Mouse (Mus musculus) v-Abl transformed pro-B cells (cell line): ENCODE measurements at regions not wholly inside any gene's neighbourhood (a gene's known extent, or its start where the extent isn't known, plus 50 kb on each side); places are given as distances from the start of the nearest gene placed in this dataset.
"Not testable (repeated sequence)": the region's sequence is repeated elsewhere in the genome, so short reads cannot be mapped to it uniquely, and the experiment has no call there.

Experiments used
- in situ Hi-C, 2 experiments: fragments of 400-800 bp; cut with MboI; formaldehyde crosslinking; loops; one replicate each; pipeline ENCODE4 v1.15.1; 2025; ENCODE audit not compliant: unreplicated experiment in 2 of 2

- in situ Hi-C loops: no loop called here
Measured at GRCm38 (mm10) chr15:16909396-16909795, 180.8 kb downstream of the Cdh9 start.

DNA sequence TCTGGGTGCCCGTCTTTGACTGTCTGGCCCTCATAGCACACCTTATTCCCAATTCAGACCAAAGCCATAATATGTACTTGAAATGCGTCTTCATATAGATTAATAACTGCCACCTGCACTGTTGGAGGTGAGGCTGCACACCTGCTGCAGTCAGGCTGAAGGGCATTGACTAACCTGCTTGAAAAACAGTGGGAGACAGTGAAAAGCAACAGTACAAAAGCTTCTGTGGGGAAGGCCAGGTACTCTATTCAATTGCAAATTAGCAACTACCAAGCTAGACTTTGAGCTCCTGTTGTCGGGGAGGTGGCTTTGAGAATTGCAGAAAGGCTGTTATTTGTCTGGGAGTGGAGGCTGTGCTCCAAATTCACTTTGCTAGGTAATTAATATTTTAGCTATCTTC lies 181.4 kb downstream of the Cdh9 start:
- in situ Hi-C loops: not testable (repeated sequence)

DNA sequence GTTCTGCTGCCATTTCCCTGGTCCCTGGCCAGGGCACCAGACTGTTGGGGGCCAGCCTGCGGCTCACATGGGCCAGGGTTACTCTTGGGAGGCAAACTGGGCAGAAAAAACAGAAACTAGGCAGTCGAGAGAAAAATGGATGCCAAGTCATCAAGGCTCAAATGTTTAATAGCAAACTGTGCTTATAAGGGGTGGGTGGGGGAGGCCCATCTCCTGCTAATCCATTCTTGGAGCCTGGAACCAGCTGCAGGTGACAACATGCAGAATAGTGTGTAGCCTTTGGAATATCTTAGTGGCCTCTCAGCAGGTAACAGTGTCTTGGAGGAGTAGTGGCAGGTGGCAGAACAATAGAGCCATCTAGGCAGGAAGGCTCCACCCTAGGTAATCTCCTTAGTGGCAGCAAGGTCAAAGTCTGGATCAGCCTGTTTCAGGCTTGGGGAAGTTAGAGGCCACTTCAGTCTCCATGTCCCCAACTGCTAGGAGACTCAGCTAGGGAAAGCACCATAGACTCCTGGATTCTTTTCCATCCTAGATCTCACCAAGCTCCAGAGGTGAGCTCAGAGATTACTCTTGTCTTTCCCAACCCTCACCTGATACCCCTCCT lies 186.5 kb downstream of the Cdh9 start:
- in situ Hi-C loops: no loop called here

GRCm38 (mm10) chr15:16923246-16923645 lies 194.7 kb downstream of the Cdh9 start:
- in situ Hi-C loops: no loop called here

DNA sequence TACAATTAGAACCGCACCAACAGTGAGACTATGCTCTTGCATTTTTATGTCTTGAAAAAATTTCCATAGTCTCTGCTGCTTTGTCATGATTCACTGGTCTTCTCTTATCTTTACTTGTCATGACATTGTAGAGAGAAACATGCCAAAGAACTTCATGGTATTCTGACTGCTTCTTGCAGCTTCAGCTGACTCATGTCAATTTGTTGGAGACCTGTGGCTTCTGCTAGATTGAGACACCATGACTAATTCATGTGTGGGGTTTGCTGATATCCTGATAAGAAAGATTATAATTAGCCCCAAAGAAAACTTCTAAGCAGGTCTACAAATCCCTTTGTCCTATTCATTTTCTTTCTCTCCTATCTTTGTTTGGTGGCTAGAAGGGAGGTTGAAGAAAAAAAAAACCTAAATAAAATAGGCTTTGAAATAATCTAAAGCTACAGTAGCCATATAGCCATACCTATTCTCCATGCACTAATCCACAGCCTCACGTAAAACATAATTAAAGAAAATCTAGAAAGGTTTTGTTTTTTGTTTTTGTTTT lies 204.7 kb downstream of the Cdh9 start:
- in situ Hi-C loops: no loop called here

DNA sequence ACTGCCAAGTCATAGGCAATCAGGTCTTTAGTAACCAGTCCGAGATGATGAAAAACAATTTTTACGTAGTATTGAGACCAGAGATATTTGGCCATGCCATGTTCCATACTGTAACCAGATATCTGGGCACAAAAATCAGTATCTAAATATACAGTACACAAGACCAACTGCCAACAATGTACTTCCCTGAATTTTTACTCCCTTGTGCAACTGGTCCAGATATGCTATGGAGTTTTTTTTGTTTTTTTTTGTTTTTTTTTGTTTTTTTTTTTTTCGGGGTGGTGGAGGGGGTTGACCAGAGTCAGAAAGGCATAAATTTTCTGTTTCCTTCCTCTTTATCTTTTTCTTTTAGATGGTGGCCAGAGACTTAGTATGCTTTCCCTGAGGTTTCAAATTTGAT lies 205.9 kb downstream of the Cdh9 start:
- in situ Hi-C loops: no loop called here

DNA sequence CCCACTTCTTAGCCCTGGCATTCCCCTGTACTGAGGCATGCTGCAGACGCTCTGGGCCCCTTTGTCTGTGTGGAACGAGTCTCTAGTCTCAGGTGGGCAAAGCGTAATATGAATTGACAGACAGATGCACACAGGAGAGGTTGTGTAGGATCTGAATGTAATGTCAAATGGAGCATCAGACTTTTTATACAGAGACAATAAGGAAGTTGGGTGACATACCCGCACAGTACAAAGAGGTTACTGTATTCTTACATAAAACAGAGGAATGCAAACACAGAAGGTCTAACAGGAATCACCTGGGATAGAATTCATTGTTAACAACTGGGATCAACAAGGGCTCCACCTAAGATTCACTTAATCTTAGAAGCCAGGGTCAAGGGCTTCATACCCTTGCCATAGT lies 247.3 kb downstream of the Cdh9 start:
- in situ Hi-C loops: not testable (repeated sequence)

DNA sequence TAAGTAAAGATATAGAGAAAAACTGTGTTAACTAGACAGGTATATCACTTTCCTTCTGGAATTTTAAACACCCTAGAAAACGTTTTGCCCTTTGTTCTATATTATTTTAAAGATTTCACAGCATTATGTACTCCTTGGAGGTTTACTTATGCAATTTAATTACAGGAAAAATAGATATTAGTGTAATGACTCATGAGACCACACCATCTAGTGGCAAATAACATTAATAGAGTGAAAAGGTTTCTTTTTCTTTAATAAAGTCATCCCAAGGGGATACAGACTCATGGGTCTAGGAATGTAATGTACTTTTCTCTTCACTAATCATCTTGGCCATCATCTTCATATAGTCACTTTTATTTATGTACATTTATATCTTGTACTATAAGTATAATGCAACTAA lies 262.3 kb downstream of the Cdh9 start:
- in situ Hi-C loops: no loop called here

- in situ Hi-C loops: no loop called here
Measured at GRCm38 (mm10) chr15:16995667-16996066, 267.1 kb downstream of the Cdh9 start.

- in situ Hi-C loops: no loop called here
Measured at GRCm38 (mm10) chr15:17006139-17006538, 277.6 kb downstream of the Cdh9 start.

GRCm38 (mm10) chr15:17007811-17008210 lies 279.3 kb downstream of the Cdh9 start:
- in situ Hi-C loops: no loop called here

GRCm38 (mm10) chr15:17048867-17049628 lies 320.5 kb downstream of the Cdh9 start:
- in situ Hi-C loops: no loop called here

DNA sequence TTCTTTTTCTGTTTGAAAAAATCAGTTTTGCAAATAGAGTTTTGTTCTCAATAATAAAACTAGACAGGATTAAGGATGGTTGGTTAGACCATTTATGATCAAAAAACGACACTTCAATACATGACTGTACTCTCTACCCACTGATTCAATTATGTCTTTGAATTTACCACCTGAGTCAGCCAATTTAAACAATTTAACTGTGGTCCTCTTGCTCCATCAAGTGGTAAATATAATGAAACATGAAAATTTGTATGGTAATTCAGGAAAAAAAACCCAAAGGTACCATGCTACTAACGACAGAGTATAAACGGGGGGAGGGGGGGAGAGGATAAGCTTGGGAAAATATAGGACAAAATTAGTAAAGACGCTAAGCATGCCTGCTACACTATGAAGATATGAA lies 341.2 kb downstream of the Cdh9 start:
- in situ Hi-C loops: no loop called here

DNA sequence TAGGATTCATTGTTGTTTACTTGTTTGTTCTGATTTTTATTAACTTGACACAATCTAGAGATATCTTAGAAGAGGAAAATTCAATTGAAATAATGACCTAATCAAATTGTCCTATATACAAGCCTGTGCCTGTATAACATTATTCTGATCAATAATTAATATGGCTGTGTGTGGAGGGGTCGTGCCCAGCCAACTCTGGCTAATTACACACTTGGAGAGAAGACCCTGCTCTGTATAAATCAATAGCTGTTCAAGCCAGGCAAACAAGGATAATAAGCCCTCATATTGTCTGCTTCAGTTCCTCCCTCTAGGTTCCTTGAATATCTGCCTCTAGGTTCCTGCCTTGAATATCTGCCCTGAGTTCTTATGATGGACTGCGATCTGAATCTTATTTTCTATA lies 355.5 kb downstream of the Cdh9 start:
- in situ Hi-C loops: no loop called here

DNA sequence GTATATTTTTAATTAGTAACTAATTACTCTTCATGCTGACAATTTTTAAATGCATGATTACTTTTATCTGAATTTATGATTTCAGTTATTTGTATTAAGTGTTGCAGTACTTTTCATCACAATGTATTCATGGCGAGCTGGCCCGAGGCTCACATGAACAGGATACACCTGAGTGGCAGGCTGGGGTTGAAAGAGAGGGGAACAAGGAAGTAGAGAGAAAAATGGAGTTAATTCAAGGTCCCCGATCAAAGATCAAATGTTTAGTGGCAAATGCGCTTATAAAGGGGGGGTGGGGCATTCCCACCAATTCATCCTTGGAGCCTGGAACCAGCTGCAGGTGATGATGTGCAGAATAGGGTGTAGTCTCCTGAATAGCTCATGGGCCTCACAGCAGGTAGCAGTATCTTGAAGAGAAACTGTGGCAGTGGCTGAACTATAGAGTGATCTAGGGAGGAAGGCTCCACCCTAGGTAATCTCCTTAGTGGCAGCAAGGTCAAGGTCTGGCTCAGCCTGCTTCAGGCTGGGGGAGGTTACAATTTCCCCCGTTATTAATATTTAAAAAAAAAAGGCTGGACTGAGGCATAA lies 360.2 kb downstream of the Cdh9 start:
- in situ Hi-C loops: no loop called here

DNA sequence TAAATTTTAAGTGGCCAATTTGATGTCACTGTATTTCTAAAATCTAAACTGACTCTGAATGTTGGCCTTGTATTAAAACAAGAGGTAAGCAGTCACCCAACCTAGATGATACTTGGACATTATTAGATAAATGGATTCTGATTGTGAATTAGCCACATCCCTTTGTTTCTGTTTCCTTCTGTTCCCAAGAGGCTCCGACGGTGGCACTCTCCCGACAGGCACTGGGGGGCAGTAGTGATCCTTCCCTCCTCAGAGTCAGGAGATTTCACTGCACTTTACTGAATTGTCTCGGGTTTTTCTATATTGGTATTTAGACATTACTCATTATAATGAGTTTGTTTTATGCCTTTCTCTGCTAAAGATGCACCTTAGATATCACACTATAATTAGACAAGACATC lies 370.4 kb downstream of the Cdh9 start:
- in situ Hi-C loops: no loop called here

GRCm38 (mm10) chr15:17101182-17101581 lies 372.6 kb downstream of the Cdh9 start:
- in situ Hi-C loops: no loop called here

GRCm38 (mm10) chr15:17135721-17136120 lies 407.2 kb downstream of the Cdh9 start:
- in situ Hi-C loops: no loop called here

GRCm38 (mm10) chr15:17180164-17180563 lies 451.6 kb downstream of the Cdh9 start:
- in situ Hi-C loops: loop anchor here in 1 of 2 experiments (25.0 kb wide), 1 partner anchor 1843 kb away; no protein-coding TSS in a partner anchor

DNA sequence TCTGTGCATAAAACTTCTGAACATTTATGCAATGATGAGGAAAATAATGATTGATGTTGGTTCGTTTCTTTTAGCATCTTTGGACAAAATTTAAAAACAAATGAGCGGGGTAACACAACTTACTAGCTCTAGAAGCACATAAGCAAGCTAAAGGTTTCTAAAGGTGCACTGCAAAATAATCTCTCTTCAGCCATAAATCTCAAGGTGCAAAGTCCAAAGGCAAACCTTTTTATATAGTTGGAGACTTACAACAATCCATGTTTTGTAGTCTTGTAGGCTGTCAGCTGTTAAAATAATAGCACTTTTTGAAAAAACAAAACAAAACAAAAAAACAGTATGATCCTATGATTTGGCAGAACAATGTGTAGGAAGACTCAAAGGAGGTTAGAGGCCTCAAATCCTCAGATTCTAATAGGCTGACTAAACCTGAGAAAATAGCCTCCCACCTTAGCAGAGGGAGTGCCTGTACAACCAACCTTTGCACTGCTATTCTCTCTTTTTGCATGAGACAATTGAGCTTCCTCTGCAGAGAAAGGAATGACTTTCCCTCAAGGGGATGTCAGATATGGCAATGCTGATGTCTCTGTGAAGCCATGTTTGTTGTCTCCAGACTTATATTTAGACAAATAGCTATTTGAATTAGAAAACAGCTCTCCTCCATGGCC lies 452.9 kb downstream of the Cdh9 start:
- in situ Hi-C loops: loop anchor here in 1 of 2 experiments (25.0 kb wide), 1 partner anchor 1844 kb away; no protein-coding TSS in a partner anchor

GRCm38 (mm10) chr15:17195439-17195838 lies 466.9 kb downstream of the Cdh9 start:
- in situ Hi-C loops: loop anchor here in 1 of 2 experiments (25.0 kb wide), 1 partner anchor 1858 kb away; no protein-coding TSS in a partner anchor
